Mouse (Mus musculus) brain, embryonic 14.5 days (tissue): ENCODE data around the gene P3h1.

Source experiments
- CTCF ChIP-seq: fragments of 200-500 bp; IDR thresholded peaks from 2 replicates; pipeline ENCODE4 v1.5.1; 2012; ENCODE audit warnings: inconsistent platforms, mild to moderate bottlenecking, moderate library complexity, borderline replicate concordance; ENCODE audit not compliant: insufficient read depth, insufficient read length; ENCODE audit errors: extremely low read depth
- POLR2A ChIP-seq: fragments of 200-500 bp; IDR thresholded peaks from 2 replicates; pipeline ENCODE4 v1.6.1; 2012; ENCODE audit warnings: mild to moderate bottlenecking, inconsistent platforms, borderline replicate concordance; ENCODE audit not compliant: poor library complexity, insufficient read depth, insufficient read length, severe bottlenecking; ENCODE audit errors: extremely low read depth

DNA sequence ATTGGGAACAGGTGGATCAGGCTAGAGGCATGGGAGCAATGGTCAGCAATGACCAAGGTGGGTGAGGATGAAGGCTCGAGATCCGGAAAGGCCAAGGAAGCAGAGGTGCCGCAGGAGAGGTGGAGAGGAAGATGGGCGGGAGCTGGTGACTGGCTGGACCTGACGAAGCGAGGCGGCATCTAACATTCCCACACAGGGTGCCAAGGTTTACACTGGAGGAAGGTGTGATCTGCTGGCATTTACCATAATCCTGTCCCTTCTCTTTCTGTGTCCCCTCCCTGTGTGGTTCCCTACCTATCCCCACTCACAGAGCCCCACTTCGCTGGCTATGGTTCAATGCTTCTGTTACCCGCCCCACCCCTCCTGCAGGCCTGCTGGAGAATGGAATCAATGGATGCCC is 13.2 kb downstream of the P3h1 start:
- TF ChIP-seq POLR2A (no peak), CTCF (no peak)
